Mouse (Mus musculus) kidney, adult 8-10 months (tissue): Measurements from ENCODE around the gene Gcnt1.

Source experiments
- DNase-seq, 2 experiments: peaks; one replicate each; pipeline ENCODE4 v3.0.0; 2022

Gene Gcnt1

DNA sequence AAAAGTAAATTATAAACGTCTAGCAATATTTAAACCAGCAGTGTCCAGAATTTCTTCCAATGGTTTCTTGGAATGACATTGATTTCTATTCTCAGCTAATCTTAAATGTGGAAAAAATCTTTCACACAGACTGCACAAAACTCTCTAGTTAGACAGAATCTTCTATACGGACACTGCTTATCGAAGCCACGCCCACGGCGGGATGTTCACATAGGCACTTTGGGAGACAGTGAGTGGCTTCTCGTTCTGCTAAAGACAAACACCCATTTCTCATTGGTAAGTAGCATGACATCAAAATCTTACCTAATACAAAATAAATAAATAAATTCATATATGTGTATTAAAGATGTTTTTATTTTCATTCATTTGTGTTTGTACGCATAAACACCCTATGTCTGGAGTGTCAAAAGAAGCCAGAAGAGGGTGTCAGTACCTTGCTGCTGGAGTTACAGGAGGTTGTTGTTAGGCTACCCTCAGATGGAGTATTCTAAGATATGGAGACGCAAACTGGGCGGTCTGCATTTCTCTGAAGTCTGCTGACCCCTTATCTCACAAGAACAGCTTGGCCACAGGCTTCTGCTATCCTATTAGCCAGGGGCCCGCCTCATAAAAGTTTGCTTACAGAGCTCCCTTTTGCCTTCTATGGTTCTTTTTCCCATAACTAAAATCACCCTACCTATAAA lies 49.5 kb downstream of the Gcnt1 start:
- DNase-seq, result no peak

DNA sequence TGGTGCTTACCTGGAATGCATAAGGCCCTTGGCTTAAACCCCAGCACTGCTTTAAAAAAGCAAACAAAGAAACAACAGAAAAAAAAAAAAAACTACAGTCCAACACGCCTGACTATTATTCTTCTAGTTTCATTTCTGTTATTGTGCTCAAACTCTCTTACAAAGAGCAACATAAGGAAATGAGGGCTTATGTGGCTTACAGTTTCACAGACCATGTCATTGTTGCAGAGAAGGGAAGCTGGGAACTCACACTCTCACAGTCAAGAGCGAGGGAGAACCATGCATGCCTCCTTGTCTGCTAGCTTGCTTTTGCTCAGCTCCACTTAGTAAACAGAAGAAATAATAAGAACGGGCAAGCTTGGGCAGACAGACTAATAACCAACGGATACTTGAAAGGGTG lies 52.9 kb downstream of the Gcnt1 start:
- DNase-seq, result no peak

DNA sequence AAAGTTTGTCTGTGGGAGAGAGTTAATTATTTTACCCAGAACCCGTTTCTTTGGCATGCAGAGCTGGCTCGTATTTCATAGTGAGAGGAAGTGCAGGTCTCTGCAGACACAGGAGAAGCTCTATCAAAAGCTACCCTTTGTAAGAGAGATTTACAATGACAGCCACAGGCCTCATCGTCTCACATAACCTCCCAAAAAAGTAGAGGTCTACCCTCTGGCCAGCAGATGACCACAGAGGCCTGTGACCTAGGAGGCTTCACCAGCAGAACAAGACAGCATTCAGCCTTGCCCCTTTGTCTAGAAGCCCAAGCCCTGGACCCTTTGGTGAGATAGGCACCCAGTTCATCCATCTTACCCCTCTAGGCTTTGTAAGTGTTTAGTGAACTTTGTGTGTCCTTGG lies 53.9 kb downstream of the Gcnt1 start:
- DNase-seq, result no peak

GRCm38 (mm10) chr19:17316311-17317003 lies 56.2 kb downstream of the Gcnt1 start:
- no peak for DNase-seq

GRCm38 (mm10) chr19:17314451-17314850 lies 58.2 kb downstream of the Gcnt1 start:
- no peak for DNase-seq

GRCm38 (mm10) chr19:17313766-17314165 lies 58.9 kb downstream of the Gcnt1 start:
- DNase-seq, result no peak

DNA sequence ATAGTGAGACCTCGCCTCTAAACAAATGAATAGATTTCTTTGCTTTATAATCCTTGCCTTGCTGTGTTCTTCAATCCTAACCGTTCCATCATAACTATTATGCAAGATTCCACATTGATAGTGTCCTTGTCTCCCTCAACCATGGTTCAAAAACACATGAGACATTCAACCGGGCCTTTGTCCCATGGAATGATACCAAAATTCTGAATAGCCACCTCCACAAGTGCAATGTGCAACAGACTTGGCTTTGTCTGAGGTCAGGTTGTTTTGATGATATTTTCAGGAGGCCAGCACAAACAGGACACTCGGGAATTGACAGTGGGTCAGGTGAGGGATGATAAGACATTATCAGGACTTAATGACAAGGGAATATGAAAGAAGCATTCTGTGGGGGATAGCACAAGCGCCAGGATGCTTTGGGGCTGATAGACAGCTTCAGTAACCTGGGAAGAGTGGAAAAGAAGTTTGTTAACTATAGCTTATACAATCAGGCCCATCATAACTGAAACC lies 59.9 kb downstream of the Gcnt1 start:
- no peak for DNase-seq

GRCm38 (mm10) chr19:17311501-17311900 lies 61.1 kb downstream of the Gcnt1 start:
- no peak for DNase-seq

GRCm38 (mm10) chr19:17311031-17311430 lies 61.6 kb downstream of the Gcnt1 start:
- no peak for DNase-seq

DNA sequence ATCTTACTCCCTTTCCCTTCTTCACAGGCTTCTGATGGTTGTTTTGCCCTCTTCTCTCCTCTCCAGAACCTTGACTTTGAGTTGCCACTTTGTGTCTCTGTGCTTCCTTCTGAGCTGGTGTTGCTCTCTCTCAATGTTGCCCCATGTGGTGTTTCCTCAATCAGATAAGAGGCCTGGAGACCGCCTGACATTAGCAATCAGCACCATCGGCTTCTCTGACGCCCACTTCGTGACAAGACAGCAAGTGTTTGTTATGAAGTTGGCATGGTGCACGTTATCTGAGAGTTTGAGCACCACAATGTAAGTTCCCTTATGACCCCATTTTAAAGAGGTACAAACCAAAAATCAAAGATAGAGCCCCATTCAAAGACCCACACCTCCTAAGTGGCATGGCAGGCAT lies 76.6 kb downstream of the Gcnt1 start:
- DNase-seq, result no peak

- no peak for DNase-seq
Observed at GRCm38 (mm10) chr19:17295211-17295766, 77.4 kb downstream of the Gcnt1 start.

- peak; percentile 13 to 26 for DNase-seq
Observed at GRCm38 (mm10) chr19:17294136-17294535, 78.5 kb downstream of the Gcnt1 start.

- DNase-seq, result no peak
Observed at GRCm38 (mm10) chr19:17289526-17289925, 83.1 kb downstream of the Gcnt1 start.

- no peak for DNase-seq
Observed at GRCm38 (mm10) chr19:17286004-17286403, 86.6 kb downstream of the Gcnt1 start.

GRCm38 (mm10) chr19:17283317-17283716 lies 89.3 kb downstream of the Gcnt1 start:
- no peak for DNase-seq

- DNase-seq, result no peak
Observed at GRCm38 (mm10) chr19:17278381-17279051, 94.1 kb downstream of the Gcnt1 start.
